Mouse (Mus musculus): Measurements from ENCODE around the gene Ngfr.
A peak's percentile ranks its signal among the peaks of the same experiment; 100 is the strongest.
"Not testable (repeated sequence)": the region's sequence is repeated elsewhere in the genome, so short reads cannot be mapped to it uniquely, and the experiment has no call there.

The Ngfr gene

DNA sequence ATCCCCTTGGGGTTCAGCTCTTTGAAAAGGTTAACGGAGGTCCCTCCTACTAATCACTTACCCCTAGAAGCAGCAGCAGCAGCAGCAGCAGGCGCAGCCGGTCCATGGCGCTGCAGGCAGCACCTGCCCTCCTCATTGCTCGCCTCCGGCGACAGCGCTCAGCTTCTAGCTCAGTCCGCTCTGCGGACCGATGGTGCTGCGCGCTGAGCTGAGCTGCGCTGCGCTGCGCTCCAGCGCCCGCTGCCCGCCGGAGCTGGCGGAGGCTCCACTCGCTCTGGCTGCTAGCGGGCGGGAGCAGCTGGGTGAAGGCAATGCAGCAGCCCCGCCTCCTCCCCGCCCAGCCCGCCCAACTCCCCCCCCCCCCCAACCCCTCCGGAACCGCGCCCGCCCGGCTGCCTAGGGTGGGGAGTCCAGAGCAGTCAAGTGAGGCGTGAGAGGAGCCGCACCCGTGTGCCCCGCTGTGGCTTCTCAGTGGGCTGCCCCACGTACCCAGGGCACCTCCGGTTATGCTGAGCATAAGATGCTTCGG, at the start of gene Ngfr:
TSS of gene Ngfr (minus strand) at position 313 of the 529 bp plus-strand sequence.
- peak; percentile 16 for DNase-seq (ENCODE audit: low spot score)

DNA sequence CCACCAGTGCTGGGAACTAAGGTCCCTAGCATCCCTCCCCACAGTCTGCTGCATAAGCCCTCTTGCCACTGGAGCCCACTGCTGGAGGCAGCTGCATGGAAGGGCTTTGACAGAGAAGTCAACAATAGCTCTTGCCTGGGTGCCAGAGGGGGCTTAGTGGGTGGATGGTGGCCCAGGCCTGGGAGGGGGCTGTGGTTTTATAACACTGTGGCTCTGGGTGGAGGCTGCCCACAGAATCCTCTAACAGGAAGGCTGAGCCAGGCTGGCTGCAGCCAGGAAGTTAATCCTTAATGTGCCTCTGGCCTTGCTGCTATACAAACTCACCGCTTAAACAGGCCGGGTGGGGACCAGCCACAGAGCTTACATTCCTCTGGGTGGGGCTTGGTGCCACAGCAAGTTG, 47.5 kb upstream of the Ngfr start:
- DNase-seq (ENCODE audit: low spot score): no peak

DNA sequence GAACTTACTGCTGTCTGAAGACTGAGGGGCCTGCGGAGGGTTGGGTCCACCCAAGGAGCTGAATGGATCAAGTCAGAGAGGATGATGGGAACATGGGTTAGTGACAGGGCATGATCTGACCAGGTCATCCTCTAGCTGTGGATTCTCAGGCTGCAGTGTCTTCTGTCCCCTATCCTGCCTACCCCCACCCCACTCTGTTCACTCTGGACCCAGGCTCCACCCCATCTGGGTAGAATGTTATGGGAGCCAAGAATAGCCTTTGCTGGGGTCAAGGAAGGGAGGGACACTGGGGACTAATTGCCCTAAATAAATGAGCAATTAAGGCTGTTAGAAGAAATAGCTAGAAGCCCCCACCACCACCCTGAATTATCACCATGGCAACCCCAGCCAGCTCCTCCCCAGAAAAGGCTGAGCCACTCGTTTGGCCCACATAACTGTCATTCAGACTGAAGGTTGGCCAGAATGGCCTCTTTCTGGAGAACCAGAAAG, 46.0 kb upstream of the Ngfr start:
- no peak for DNase-seq (ENCODE audit: low spot score)

DNA sequence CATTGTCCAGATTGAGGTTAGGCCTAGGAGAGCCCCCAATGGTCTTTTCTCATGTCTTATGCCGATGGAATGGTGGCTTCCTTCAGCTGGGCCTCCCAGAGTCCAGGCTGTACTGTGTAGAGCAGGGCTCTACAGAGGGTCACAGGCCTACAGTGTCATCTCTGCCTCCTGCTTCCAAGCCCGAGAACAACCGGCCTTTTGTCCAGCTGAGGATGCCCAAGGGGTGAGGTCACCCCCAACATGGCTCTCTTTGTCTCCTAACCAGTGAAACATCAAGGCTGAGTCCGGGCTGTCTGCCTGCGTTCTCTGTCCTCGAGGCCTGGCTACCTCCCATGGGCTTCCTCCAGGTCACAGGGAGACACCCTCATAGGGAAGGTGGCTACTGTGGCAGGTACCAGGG, 44.9 kb upstream of the Ngfr start:
- no peak for DNase-seq (ENCODE audit: low spot score)

DNA sequence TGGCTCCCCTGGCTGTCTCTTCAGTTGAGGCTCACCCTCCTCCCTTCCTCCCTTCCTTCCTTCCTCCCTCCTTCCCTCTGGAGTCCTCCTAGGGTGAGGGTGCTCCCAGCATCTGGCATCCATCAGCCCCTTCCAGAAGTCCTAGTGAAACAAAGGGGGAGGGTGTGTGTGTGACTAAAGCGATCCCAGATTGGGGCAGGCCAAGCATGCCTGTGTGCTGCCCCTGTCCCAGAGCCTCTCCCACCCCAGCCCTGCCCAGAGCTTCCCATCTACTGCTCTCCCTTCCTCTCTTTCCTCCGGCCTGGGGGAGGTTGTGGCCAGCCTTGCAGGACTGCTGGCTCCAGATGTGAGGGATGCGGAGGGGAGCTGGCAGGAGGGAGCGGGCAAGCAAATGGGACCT, 43.8 kb upstream of the Ngfr start:
- no peak for DNase-seq (ENCODE audit: low spot score)

DNA sequence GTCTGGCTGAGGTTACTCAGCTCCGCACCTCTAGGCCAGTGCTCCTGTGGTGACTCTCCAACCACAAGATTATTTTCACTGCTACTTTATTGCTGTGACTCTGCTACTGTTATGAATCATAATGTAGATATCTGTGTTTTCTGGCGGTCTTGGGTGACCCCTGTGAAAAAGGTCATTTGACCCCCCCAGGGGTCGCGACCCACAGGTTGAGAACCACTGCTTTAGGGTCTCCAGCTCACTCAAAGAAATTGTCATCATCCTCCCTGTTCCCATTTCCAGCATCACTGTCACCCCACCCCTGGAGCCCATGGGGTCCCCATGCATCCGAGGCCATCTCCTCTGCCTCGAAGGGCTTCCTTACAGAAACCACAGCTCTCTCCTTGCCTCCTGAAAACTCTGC, 43.0 kb upstream of the Ngfr start:
- no peak for DNase-seq (ENCODE audit: low spot score)

DNA sequence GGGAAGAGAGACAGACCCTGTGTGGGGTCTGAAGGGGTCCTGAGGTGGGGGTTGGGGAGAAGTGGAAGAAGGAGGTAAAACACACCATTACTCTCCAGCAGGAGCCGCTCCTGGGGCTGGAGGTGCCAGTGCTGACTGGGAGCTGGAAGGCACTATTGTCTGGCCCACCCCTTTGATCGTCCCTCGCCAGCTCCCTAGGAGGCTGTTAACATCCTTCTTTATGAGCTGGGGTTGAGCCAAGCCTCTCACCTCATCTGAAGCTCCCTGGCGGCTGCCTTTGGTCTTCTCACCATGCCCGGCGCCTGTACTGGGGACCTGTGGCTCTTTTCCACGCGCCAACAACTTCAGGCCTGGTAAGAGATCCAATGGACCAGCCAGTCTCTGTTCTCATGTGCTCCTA, 34.9 kb upstream of the Ngfr start:
- DNase-seq (ENCODE audit: low spot score): no peak

DNA sequence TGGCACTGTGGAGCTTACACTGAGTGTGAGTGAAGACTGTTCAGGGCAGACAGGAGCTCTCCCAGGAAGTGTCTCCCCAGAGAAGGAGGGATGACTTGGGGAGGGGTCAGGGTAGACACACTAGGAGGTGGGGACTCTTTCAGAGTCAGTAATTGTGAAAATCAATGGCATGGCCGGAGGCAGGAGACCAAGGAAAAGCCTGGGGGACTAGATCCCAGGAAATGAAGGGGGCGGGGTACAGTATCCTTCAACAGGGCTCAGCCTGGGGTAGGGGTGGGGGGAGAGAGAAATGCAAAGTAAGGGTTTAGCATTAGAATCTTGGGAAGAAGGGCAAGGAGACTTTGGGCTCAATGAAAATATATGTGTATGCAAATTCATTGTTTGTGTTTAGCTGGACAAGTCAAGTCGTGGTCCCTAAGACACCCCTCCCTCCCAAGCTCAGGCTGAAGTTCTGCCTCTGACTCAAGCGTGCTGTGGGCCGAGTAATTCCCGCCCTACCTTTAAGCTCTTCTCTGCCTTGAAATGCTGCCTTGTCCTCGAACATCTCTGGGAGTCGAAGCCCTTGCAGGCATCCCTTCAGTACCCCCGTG, 34.1 kb upstream of the Ngfr start:
- no peak for DNase-seq (ENCODE audit: low spot score)

DNA sequence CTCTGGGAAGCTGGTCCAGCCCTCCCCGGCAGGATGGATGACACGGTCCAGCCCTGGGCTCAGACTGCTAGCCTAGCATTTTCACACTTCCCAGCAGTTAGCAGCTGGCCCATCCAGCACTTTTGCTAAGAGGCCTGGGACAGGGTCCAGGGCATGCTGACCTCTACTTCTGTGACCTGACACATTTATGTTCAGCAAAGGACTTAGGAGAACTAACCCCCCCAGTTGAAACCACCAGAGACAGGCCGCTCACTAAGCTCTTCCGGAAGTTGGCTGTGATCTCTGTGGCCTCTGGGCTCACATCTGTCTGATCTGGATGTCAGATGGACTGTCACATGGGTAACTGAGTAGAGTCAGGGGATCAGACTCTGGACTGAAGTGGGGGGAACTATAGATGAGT, 33.5 kb upstream of the Ngfr start:
- DNase-seq (ENCODE audit: low spot score): no peak

DNA sequence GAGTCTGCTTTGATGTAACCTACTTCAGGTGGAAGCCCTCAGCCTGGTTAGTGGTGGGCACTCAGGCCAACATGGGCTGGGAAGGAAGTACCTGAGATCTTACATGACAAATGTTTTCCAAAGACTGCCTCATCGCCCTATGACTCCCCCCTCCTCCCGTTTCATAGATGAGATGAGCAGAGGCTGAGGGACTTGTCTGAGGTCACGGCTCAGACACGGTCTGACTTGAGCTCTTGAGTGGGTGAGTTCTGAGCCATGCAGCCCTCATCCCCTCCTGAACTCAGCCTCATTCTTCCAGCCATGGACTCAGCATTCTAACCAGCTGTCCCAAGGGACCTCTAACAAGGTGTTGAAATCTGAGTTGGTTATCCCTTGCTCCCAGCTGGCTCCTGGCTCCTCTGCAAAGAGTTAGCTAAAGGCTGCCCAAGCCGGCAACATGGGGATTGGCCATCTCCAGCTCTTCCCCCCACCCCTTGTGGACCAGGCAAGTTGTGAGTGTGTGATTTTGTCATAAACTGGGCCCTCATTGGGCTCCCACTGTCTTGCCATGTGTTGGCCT, 32.4 kb upstream of the Ngfr start:
- DNase-seq (ENCODE audit: low spot score): no peak

DNA sequence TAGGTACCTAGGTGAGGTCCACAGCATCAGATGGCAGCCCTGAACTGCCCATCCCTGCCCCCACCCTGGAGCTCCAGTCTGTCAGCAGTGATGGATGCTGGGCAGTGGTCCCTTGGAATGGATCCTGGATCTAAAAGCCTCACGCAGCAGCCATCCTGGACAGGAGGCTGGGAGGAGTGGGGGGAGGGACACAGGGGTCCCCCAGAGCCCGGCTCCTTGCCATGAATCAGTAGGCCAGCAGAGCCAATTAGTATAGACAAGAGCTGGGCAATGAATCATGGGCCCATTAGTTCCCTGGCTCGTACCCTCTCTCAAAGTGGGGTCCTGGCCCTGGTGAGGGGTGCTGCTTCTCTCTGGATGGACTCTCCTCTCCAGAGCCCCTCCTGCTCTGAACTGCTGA, 31.5 kb upstream of the Ngfr start:
- no peak for DNase-seq (ENCODE audit: low spot score)

DNA sequence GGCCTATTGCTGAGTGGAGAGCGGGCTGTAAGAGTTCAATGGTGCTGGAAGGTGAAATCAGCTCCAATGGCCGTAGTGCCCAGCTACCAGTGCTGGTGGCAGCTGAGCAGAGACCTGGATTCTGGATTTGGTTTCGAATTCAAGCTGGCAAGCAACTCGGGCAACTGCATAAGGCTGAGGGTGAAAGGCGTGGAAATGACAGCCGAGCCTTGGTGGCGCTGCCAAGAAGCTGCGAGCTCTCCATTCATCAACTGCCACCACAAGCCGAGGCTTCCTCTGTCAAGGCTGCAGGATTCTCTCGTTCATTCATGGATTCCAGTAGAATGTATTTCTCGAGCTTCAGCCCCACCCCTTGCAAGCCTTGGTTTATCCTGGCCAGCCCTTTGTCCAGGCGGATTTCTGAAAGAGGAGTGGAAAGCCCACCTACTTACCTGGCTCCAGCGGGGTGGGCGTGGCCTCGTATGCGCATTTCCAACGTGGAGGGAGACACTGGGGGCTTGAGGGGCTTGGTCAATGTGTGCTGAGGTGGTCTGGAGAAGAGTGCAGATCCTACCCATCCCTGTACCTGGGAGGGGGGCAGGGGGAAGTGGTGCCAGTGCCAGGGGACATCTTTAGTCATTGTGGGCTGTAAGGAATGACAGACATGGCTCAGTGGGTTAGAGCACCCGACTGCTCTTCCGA, 30.4 kb upstream of the Ngfr start:
- no peak for DNase-seq (ENCODE audit: low spot score)

DNA sequence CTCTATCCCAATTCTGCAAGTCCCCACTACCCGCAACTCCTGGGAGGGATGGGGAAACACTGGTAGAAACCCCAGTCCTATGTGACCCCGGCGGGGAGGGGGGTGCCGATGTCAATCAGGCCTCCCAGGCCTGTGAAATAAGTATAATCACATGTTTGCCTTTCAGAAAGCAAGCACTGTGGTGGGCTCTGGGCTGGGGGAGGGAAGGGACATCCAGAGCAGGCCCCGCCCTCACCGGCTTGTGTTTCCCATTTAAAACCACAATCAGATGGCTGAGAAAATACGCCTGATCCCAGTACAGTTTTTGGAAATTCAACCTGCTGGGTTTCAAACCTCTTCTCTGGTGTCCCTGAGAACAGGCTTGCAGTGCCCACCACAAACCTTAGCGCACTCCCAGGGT, 27.2 kb upstream of the Ngfr start:
- DNase-seq (ENCODE audit: low spot score): no peak

DNA sequence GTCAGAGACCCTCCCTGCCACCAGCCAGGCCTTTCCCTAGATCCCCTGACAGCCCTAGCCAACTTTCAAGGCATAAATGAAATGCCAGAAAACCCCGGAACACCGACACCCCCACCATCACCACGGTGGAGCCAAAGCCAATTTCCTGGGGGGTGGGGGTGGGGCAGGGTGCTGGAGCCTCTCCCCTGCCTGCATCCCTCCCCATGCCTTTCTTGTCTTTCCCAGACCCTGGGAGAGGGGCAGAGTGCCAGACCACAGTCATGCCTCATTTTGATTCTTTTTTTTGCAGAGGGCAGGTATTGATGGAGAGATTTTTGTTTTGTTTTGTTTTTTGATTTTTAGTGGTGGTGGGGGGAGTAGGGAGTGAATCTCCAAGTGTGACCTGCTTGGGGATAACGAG, 23.7 kb upstream of the Ngfr start:
- DNase-seq (ENCODE audit: low spot score): no peak

DNA sequence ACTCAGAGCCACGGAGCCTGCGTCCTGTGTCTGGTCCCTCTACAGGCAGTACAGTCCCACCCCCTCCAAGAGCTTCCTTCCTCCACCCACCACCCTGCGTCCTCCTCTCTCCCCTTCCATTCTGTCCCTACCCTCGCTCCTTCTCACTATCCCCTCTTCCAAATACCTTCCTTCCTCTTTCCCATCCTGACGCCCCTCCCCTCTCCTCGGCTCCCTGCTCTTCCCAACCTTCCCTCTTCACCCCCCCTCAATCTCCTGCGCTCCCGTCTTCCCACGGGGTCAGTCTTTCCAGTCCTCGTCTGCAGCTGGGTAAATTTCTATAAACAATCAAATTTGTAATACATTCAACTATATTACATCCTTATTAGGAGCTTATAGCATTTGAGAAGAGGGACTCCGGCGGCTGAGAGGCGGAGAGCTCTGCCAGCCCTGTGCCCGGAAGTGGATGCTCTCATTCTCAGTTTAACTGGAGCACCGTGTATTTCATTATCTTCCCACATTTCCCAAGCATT, 22.9 kb upstream of the Ngfr start:
- no peak for DNase-seq (ENCODE audit: low spot score)

DNA sequence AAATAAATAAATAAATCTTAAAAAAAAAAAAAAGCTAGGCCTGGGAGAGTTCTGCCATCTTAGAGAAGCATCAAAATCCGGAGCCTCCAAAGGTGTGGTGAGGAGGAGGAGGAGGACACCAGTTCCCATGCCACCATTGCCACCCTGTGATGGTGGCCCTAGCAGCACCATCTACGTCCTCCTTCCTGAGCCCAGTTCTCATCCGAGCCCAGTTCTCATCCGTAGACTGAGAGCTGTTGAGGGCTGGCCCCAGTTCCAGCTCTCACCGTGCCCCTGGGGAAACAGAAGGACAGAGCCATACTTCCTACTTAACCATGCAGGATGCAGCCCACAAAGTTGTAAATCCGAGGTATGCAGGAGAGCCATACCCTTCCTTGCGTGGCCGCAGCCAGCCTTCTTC, 22.4 kb upstream of the Ngfr start:
- DNase-seq (ENCODE audit: low spot score): no peak

DNA sequence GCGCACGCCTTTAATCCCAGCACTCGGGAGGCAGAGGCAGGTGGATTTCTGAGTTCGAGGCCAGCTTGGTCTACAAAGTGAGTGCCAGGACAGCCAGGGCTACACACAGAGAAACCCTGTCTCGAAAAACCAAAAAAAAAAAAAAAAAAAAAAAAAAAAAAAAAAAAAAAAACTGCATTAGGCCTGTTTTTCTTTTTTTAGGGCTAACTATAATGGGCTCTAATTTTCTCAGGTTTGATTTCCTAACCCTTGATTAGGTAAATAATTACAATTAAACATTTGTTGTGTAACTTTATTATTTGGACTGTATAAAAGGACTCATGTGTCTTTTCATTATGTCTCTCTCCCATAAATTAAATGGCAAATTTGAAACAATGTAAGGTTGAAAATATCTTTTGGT, 19.8 kb upstream of the Ngfr start:
- DNase-seq (ENCODE audit: low spot score): not testable (repeated sequence)

DNA sequence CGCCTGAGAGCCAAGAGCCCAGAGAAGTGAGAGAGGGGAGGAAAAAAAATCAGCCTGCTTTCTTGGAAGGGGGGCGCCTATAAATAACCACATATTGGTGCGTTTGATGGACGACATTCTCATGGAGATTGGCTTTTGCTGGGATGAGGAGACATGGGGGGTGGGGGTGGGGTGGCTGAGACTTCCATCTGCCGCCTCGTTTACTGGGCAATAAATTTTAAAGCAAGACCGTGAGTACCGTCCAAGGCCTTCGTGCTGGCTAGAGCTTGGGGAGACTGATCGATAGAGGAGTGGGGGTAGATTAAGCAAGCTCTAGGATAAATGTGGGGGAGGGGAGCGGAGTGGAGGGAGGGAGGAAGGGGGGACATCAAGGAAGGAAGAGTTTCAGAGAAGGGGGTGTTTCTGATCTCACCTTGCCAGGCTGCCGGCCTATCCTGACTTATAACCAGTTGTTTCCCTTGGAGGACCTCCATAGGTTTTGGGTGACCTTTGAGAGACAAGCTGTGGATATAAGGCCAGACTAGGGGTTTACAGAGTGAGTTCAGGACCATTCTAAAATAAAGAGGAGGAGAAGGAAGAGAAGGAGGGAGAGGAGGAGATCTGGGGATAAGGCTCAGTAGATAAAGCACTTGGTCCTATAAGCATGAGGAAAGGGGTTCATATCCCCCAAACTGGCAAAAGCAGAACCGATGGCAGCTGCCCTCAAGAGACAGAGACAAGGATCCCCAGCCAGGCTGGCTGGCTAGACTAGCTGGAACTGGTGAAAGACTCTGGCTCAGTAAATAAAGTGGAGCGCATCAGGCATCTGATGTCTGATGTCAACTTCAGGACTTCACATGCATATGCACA, 10.9 kb upstream of the Ngfr start:
- no peak for DNase-seq (ENCODE audit: low spot score)

DNA sequence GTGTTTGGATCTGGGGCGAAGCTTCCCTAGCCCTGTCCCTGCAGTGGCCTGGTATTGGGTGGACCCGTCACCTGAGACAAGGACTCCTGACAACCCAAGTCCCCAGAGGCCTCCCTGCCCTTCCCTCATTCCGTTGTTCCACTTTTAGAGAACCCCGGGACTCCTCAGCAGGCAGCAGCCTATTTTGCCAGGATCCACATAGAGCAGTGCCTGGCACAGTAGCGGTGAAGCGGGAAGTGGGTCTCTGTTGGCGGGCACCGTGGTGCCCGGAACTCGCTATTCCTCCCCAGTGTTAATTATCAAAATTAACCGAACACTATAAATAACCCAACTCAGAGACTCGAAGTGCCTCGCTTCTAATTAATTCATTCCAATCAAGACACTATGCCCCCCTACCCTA, 10.2 kb upstream of the Ngfr start:
- DNase-seq (ENCODE audit: low spot score): no peak

DNA sequence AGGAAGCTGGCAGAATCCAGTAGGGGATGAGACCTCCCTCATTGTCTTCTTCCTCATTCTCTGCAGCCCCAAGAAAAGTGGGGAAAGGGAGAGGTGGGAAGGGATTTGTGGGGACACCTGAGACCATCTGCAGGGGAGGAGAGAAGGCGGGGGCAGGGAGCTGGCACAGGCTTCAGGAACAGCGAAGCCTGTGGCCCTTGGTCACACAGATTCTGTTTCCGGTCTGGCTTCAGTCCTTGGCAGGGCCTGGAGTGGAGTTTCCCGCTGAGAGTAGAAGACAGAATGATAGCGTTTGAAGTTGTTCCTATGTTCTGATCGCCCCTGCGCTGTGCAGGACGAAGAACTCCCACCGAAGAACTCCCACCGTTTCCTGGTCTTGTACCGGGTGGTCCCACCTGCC, 9.2 kb upstream of the Ngfr start:
- DNase-seq (ENCODE audit: low spot score): no peak

DNA sequence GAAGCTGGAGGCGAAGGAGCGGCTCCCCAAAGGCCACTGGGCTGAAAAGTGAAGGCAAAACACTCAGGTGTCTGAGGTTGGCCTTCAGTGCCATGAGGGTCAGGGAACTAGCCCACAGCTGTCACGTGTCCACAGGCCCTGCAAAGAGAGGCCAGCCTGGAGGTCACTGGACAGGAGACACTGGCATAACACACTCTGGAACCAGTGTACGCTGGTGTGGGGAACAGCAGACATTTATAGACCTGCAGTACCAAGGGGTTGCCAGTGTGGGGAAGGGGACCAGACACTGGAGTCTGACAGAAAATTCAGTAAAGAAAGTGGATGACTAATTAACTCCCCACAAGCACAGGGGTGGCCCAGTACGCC, 8.6 kb upstream of the Ngfr start:
- DNase-seq (ENCODE audit: low spot score): no peak

DNA sequence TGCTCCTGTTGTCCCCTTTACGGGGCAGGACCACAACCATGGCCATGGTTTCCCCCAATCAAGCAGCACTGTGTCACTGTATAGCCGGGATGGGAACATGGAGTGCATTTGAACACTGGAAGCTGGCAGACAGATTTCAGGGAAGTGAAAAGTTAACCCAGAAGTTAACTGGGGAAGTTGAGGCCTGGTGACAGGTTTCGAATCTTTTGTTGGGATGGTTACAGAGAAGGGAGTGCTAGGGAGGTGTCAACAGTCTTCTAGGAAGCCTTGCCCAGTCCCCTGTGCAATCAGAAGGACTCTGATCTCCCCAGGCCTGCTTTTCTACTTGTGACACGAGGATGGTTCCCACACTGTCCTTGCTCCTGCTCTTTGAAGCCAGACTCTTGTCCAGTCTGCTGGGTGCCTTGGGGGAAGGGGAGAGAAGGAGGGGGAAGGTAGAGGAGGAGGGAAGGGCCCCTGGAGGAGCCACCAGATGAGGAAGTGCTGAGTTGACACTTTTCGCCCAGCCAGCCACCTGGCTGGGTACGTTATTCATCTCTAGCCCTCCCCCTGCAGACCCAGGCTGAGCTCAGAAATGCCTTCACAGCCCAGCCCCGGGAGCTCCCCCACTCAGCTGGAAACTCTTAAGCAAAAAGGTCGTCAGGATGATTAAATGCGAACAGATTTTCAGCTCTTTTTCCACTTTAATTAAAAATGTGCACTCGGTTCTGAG, 8.1 kb upstream of the Ngfr start:
- no peak for DNase-seq (ENCODE audit: low spot score)

Measured in spleen, adult 12 weeks (tissue).